Comparison of ENCODE assay signal across 9 mouse cellular contexts in the genomic region with DNA sequence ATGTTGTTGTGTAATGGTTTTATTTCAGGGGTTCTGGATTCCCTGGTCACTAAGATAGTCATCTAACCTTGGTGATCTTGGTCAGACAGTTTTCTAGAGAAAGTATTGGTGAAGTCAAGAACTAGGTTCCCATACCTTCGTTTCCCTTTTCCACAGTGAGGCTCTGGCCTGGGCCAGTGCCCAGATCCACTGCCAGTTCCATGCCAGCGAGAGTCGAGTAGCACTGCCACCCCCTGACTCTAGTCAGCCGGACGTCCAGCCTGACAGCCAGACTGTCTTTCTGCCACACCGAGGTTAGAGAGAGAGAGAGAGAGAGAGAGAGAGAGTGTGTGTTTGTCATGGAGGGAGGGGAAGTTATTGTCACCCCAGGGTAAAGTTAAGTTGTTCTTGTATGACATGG. TPM values are rescaled to one million over a fixed set of nuclear protein-coding genes. Genes with fewer than 3 reads are reported as not detected.
DNase-seq lines count a peak whose midpoint lies in the region; ATAC-seq and TF ChIP-seq lines count a peak whose summit lies in the region.
"Had no signal": no experiment of that assay in that cellular context is flagged by ENCODE, and none has a peak within 500 bp of the region (broad histone marks: within the 10 kb centered on the region; RNA-seq: fewer than 3 reads in every experiment).

No protein-coding gene starts in this region.

- in situ Hi-C loops in CH12.LX (cut with MboI; ENCODE audit: low pct_ligation_motif_present, low pct_unique_long_range_greater_than_20kb, low sequenced_read_pairs) = no loop called here

- no peak overlapping the region for H3K27ac ChIP-seq in CH12.LX (ENCODE audit: insufficient read depth, low read depth)
- no peak overlapping the region for H3K27ac ChIP-seq in forebrain, embryonic 15.5 days (replicated peaks)
- H3K27ac ChIP-seq in liver, embryonic 14.5 days = no peak overlapping the region
- no peak overlapping the region for H3K27ac ChIP-seq in thymus, adult 2 months (ENCODE audit: control insufficient read depth, insufficient read depth, low read length)

- peak; percentile 11 for DNase-seq in gastrocnemius, postnatal 25 days
- DNase-seq in gastrocnemius, postnatal 36 days = no peak
- no peak for DNase-seq in CH12.LX (ENCODE audit: extremely low read depth)
- DNase-seq in liver, embryonic 14.5 days (ENCODE audit: low read depth in 3 of 3, low spot score in 3 of 3) = no peak
- no peak for DNase-seq in Muller cell, postnatal 12 days (ENCODE audit: inconsistent ontology term)
- no peak for DNase-seq in right cerebral cortex, postnatal 4 days
- DNase-seq in thymus, adult 2 months = no peak
- DNase-seq: cerebellum, adult 9-11 months had no signal

- H3K79me2 ChIP-seq in CH12.LX (replicated peaks; ENCODE audit: control insufficient read depth, extremely low read depth, insufficient read depth, poor library complexity, severe bottlenecking) = peaks cover 7% of the 10 kb centered on the region

- TF ChIP-seq RAD21 in CH12.LX (IDR thresholded peaks at IDR 0.05; ENCODE audit: low read depth, low read length) = no peak

- H3K4me3 ChIP-seq in CH12.LX (replicated peaks in 1 of 3; ENCODE audit: low read depth in 2 of 3, low read length in 2 of 3, poor library complexity in 1 of 3) = peak overlapping the region; percentile 73 to 80 (median 77)
- H3K4me3 ChIP-seq in forebrain, embryonic 15.5 days = peak overlapping the region; percentile 87
- H3K4me3 ChIP-seq in liver, embryonic 14.5 days (ENCODE audit: insufficient read depth in 1 of 2, low read depth in 2 of 2, low read length in 2 of 2) = peak overlapping the region; percentile 83
- no peak overlapping the region for H3K4me3 ChIP-seq in thymus, adult 2 months (ENCODE audit: control insufficient read depth, insufficient read depth, low read length)

- H3K36me3 ChIP-seq in CH12.LX (replicated peaks in 1 of 2; ENCODE audit: control insufficient read depth in 1 of 2, insufficient read depth in 1 of 2, low read length in 1 of 2) = peaks cover 41 to 62% of the 10 kb centered on the region in 2 experiments
- H3K36me3 ChIP-seq in forebrain, embryonic 15.5 days = peaks cover 30% of the 10 kb centered on the region
- peaks cover 27% of the 10 kb centered on the region for H3K36me3 ChIP-seq in liver, embryonic 14.5 days (replicated peaks; ENCODE audit: control insufficient read depth, insufficient read depth, low read depth)
- H3K36me3 ChIP-seq in thymus, adult 2 months (ENCODE audit: control insufficient read depth, insufficient read depth, low read length) = peaks cover 5% of the 10 kb centered on the region; the same call in 1 of the 2 replicates

- H3K27me3 ChIP-seq in CH12.LX (replicated peaks) = no peaks in the 10 kb centered on the region
- no peaks in the 10 kb centered on the region for H3K27me3 ChIP-seq in forebrain, embryonic 15.5 days
- H3K27me3 ChIP-seq in liver, embryonic 14.5 days (ENCODE audit: control insufficient read depth, insufficient read depth, low read length) = no peaks in the 10 kb centered on the region
- no peaks in the 10 kb centered on the region for H3K27me3 ChIP-seq in thymus, adult 2 months (ENCODE audit: control insufficient read depth, insufficient read depth, low read length)

- intact Hi-C loops in gastrocnemius, postnatal 36 days (cut with DNase I) = loop anchor here (2.0 kb wide), 1 partner anchor 17 kb away; a partner anchor contains a TSS

- TF ChIP-seq CTCF in CH12.LX (conservative IDR thresholded peaks at IDR 0.05 in 1 of 2, IDR thresholded peaks at IDR 0.05 in 1 of 2; ENCODE audit: low read depth in 2 of 2, low read length in 2 of 2) = no peak
- TF ChIP-seq CTCF in liver, embryonic 14.5 days (IDR thresholded peaks at IDR 0.05; ENCODE audit: low read depth) = no peak
- no peak for TF ChIP-seq CTCF in thymus, adult 2 months (IDR thresholded peaks at IDR 0.05; ENCODE audit: borderline replicate concordance, control insufficient read depth, extremely low read depth, insufficient read depth, low read length, poor library complexity)

- H3K4me1 ChIP-seq in CH12.LX (ENCODE audit: control insufficient read depth in 1 of 2, insufficient read depth in 2 of 2) = peaks cover 14 to 44% of the 10 kb centered on the region in 2 experiments
- H3K4me1 ChIP-seq in forebrain, embryonic 15.5 days = peaks cover 47% of the 10 kb centered on the region
- peaks cover 11 to 20% of the 10 kb centered on the region in 2 experiments for H3K4me1 ChIP-seq in liver, embryonic 14.5 days (replicated peaks; ENCODE audit: control insufficient read depth in 2 of 2, insufficient read depth in 2 of 2, low read length in 1 of 2)
- H3K4me1 ChIP-seq in thymus, adult 2 months (replicated peaks; ENCODE audit: control insufficient read depth, insufficient read depth, low read length) = peaks cover 19% of the 10 kb centered on the region

- no peaks in the 10 kb centered on the region for H3K9me3 ChIP-seq in CH12.LX (replicated peaks; ENCODE audit: low read length)
- H3K9me3 ChIP-seq in forebrain, embryonic 15.5 days = no peaks in the 10 kb centered on the region
- no peaks in the 10 kb centered on the region for H3K9me3 ChIP-seq in liver, embryonic 14.5 days (ENCODE audit: control insufficient read depth, low read length)

- dilution Hi-C loops in CH12.LX (cut with MboI; ENCODE audit: extremely low pct_ligation_motif_present, extremely low pct_unique_long_range_greater_than_20kb, low sequenced_read_pairs) = no loop called here

- ATAC-seq in forebrain, embryonic 15.5 days (replicated peaks) = no peak
- no peak for ATAC-seq in liver, embryonic 14.5 days (ENCODE audit: insufficient read depth)

- H3K9ac ChIP-seq in CH12.LX (ENCODE audit: insufficient read depth, low read depth) = peak overlapping the region; percentile 63
- peak overlapping the region; percentile 96 for H3K9ac ChIP-seq in forebrain, embryonic 15.5 days (replicated peaks)
- peak overlapping the region; percentile 90 for H3K9ac ChIP-seq in liver, embryonic 14.5 days (replicated peaks)

- H3K4me2 ChIP-seq in CH12.LX (ENCODE audit: insufficient read depth, low read depth, poor library complexity, severe bottlenecking) = peak overlapping the region; percentile 85
- H3K4me2 ChIP-seq in forebrain, embryonic 15.5 days (replicated peaks) = peak overlapping the region; percentile 96
- H3K4me2 ChIP-seq in liver, embryonic 14.5 days (ENCODE audit: low read depth) = peak overlapping the region; percentile 92

- TF ChIP-seq EP300 in CH12.LX (IDR thresholded peaks at IDR 0.05; ENCODE audit: low read length) = no peak
- no peak for TF ChIP-seq EP300 in liver, embryonic 14.5 days (IDR thresholded peaks at IDR 0.05; ENCODE audit: low read depth)

- 86% methylated on average over 6 of the region's 6 CpGs for WGBS in forebrain, embryonic 15.5 days
- 67% methylated on average over 6 of the region's 6 CpGs for WGBS in liver, embryonic 14.5 days (ENCODE audit: insufficient replicate concordance)
- WGBS in thymus, adult 2 months = 74% methylated on average over 6 of the region's 6 CpGs

- TF ChIP-seq POLR2A in CH12.LX (IDR thresholded peaks at IDR 0.05; ENCODE audit: low read depth, low read length) = no peak
- no peak for TF ChIP-seq POLR2A in thymus, adult 2 months (IDR thresholded peaks at IDR 0.05; ENCODE audit: control insufficient read depth, extremely low read depth, insufficient read depth, low read length, poor library complexity)

RNA-seq across cellular contexts. Expression of a gene that starts 1.1 kb away (rescaled TPM):
- 1 to 10 TPM; 5.5 to 6.1 TPM for total RNA-seq in gastrocnemius, postnatal 25 days (2021)
- total RNA-seq in gastrocnemius, postnatal 36 days (2021) = 1 to 10 TPM; 3.9 to 6.1 TPM
- total RNA-seq in CH12.LX (2012; rRNA removed) (3.6 and 4.1 TPM in 2 replicates), CH12.LX (2014; rRNA removed) (3.2 TPM in 2 replicates)
- 8.7 and 11.2 TPM in 2 replicates for polyA plus RNA-seq in CH12.LX (2012; ENCODE audit: insufficient read length, low read depth)
- 59.1 and 61.0 TPM in 2 replicates for polyA plus RNA-seq in forebrain, embryonic 15.5 days (2015; fragmentation: Nextera tagmentation; extraction: Ambion mirVana)
- 12.5 and 12.7 TPM in 2 replicates for polyA plus RNA-seq in liver, embryonic 14.5 days (2012; rRNA removed)
- 10.5 and 11.9 TPM in 2 replicates for polyA plus RNA-seq in liver, embryonic 14.5 days (2014; fragmentation: Nextera tagmentation; extraction: Ambion mirVana)
- 85.4 and 87.0 TPM in 2 replicates for polyA plus RNA-seq in thymus, adult 2 months (2012; rRNA removed)

RNA-seq across cellular contexts. Expression of a gene that starts 1.2 kb away (rescaled TPM):
- total RNA-seq in gastrocnemius, postnatal 25 days (2021) = 10 to 100 TPM; 21.1 to 22.5 TPM
- total RNA-seq in gastrocnemius, postnatal 36 days (2021) = 10 to 100 TPM; 17.6 to 20.7 TPM
- total RNA-seq in CH12.LX (2012; rRNA removed) (16.6 and 22.0 TPM in 2 replicates), CH12.LX (2014; rRNA removed) (5.4 and 10.1 TPM in 2 replicates)
- polyA plus RNA-seq in CH12.LX (2012; ENCODE audit: insufficient read length, low read depth) = 32.7 and 37.0 TPM in 2 replicates
- 21.5 and 28.2 TPM in 2 replicates for polyA plus RNA-seq in forebrain, embryonic 15.5 days (2015; fragmentation: Nextera tagmentation; extraction: Ambion mirVana)
- 13.4 and 15.1 TPM in 2 replicates for polyA plus RNA-seq in liver, embryonic 14.5 days (2012; rRNA removed)
- polyA plus RNA-seq in liver, embryonic 14.5 days (2014; fragmentation: Nextera tagmentation; extraction: Ambion mirVana) = 11.0 and 11.4 TPM in 2 replicates
- polyA plus RNA-seq in thymus, adult 2 months (2012; rRNA removed) = 99.6 and 114 TPM in 2 replicates

RNA-seq across cellular contexts. Expression of a gene that starts 4.6 kb away (rescaled TPM):
- total RNA-seq in gastrocnemius, postnatal 25 days (2021) = under 1 TPM in 1 of 2 experiments, not detected in 1; 0.64 TPM
- under 1 TPM in 1 of 2 experiments, not detected in 1; 0.49 TPM for total RNA-seq in gastrocnemius, postnatal 36 days (2021)
- total RNA-seq in CH12.LX (2012; rRNA removed) (0.46 and 0.72 TPM in 2 replicates), CH12.LX (2014; rRNA removed) (not detected in 2 replicates)
- 5.9 and 6.3 TPM in 2 replicates for polyA plus RNA-seq in CH12.LX (2012; ENCODE audit: insufficient read length, low read depth)
- polyA plus RNA-seq in forebrain, embryonic 15.5 days (2015; fragmentation: Nextera tagmentation; extraction: Ambion mirVana) = 0.56 and 0.81 TPM in 2 replicates
- not detected in 2 replicates for polyA plus RNA-seq in liver, embryonic 14.5 days (2012; rRNA removed)
- not detected in 2 replicates for polyA plus RNA-seq in liver, embryonic 14.5 days (2014; fragmentation: Nextera tagmentation; extraction: Ambion mirVana)
- not detected in 2 replicates for polyA plus RNA-seq in thymus, adult 2 months (2012; rRNA removed)

RNA-seq across cellular contexts. Expression of a gene that starts 17.2 kb away (rescaled TPM):
- 10 to 100 TPM; 56.2 to 79.8 TPM for total RNA-seq in gastrocnemius, postnatal 25 days (2021)
- total RNA-seq in gastrocnemius, postnatal 36 days (2021) = 10 to 100 TPM; 53.6 to 55.2 TPM
- 59.3 and 60.4 TPM in 2 replicates for total RNA-seq in CH12.LX (2012; rRNA removed)
- total RNA-seq in CH12.LX (2014; rRNA removed) = 22.3 and 22.7 TPM in 2 replicates
- 50.1 and 69.2 TPM in 2 replicates for polyA plus RNA-seq in CH12.LX (2012; ENCODE audit: insufficient read length, low read depth)
- polyA plus RNA-seq in forebrain, embryonic 15.5 days (2015; fragmentation: Nextera tagmentation; extraction: Ambion mirVana) = 53.2 and 54.2 TPM in 2 replicates
- polyA plus RNA-seq in liver, embryonic 14.5 days (2012; rRNA removed) = 26.4 and 30.1 TPM in 2 replicates
- polyA plus RNA-seq in liver, embryonic 14.5 days (2014; fragmentation: Nextera tagmentation; extraction: Ambion mirVana) = 39.3 and 39.7 TPM in 2 replicates
- polyA plus RNA-seq in thymus, adult 2 months (2012; rRNA removed) = 225 and 254 TPM in 2 replicates

RNA-seq across cellular contexts. Expression of a gene that starts 17.6 kb away (rescaled TPM):
- total RNA-seq in gastrocnemius, postnatal 25 days (2021) = 10 to 100 TPM; 34.9 to 41.8 TPM
- 10 to 100 TPM; 31.5 to 38.3 TPM for total RNA-seq in gastrocnemius, postnatal 36 days (2021)
- total RNA-seq in CH12.LX (2012; rRNA removed) = 32.9 and 34.2 TPM in 2 replicates
- 26.1 and 27.6 TPM in 2 replicates for total RNA-seq in CH12.LX (2014; rRNA removed)
- 33.1 and 37.2 TPM in 2 replicates for polyA plus RNA-seq in CH12.LX (2012; ENCODE audit: insufficient read length, low read depth)
- 77.7 and 78.8 TPM in 2 replicates for polyA plus RNA-seq in forebrain, embryonic 15.5 days (2015; fragmentation: Nextera tagmentation; extraction: Ambion mirVana)
- polyA plus RNA-seq in liver, embryonic 14.5 days (2012; rRNA removed) = 9.6 and 10.9 TPM in 2 replicates
- 21.2 and 21.7 TPM in 2 replicates for polyA plus RNA-seq in liver, embryonic 14.5 days (2014; fragmentation: Nextera tagmentation; extraction: Ambion mirVana)
- 64.6 and 80.2 TPM in 2 replicates for polyA plus RNA-seq in thymus, adult 2 months (2012; rRNA removed)
